Mouse (Mus musculus): ENCODE data around the gene Exoc1. TPM values are rescaled to one million over a fixed set of nuclear protein-coding genes. Genes with fewer than 3 reads are reported as not detected.

Gene Exoc1
- total RNA-seq, 2 experiments from 2014 or later: 55.4 to 59.9 TPM

DNA sequence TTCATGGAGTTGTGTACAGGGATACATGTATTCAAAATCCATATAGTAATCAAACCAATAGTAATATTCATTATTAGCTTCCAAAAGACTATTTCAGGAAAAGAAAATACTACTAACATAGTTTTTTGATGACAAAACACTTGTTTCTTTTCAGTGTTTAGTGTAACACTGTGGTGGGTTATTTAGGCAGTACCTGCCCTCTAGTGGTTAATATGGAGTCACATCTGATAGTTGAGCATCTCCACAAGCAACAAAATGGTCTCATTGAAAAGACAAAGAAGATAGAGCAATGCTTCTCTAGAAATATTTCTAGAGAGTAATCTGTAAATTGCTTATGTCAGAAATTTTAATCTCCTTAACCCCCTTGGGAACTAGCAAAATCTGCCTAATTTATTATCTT lies 11.7 kb downstream of the Exoc1 start:
- peak; percentile 79 for TF ChIP-seq CTCF (IDR thresholded peaks at IDR 0.05)
- H3K27ac ChIP-seq: peak overlapping the region; percentile 66; the same call in 1 of the 2 replicates
- intact Hi-C loops (cut with DNase I): loop anchor here (2.0 to 10.0 kb wide), 4 partner anchors 236 to 679 kb away; partner anchors contain the start of genes Clock and Srd5a3
- no peak overlapping the region for H3K4me3 ChIP-seq
- DNase-seq (ENCODE audit: extremely low spot score in 1 of 2, low spot score in 2 of 2): no peak

- no peak overlapping the region for H3K4me3 ChIP-seq
- no peak for TF ChIP-seq CTCF (IDR thresholded peaks at IDR 0.05)
- H3K27ac ChIP-seq: no peak overlapping the region
- DNase-seq (ENCODE audit: extremely low spot score in 1 of 2, low spot score in 2 of 2): no peak
- intact Hi-C loops (cut with DNase I): loop anchor here (5.0 to 10.0 kb wide), 3 partner anchors 298 to 681 kb away; partner anchors contain the start of gene Srd5a3
Measured at GRCm38 (mm10) chr5:76543200-76543599, 14.1 kb downstream of the Exoc1 start.

DNA sequence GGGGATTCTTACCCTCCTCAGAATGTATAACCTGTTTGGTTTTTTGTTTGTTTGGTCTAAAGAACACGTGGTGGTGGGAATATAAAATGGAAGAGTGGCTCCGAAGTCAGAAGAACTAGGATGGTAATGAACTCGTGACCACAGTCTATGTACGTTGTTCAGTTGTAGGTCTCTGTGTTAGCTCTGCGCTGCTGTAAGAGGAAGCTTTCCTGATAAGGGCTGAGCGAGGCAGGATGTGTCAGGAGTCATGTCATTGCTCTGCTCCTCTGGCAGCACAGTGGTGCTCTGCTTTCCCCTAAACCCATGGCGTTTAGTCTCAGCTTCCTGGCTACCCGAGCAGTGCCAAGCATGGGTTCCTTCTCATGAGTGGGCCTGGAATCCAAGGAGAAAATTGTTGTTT lies 21.3 kb downstream of the Exoc1 start:
- intact Hi-C loops (cut with DNase I): no loop called here
- Histone ChIP-seq H3K4me3 (no peak overlapping the region), H3K27ac (no peak overlapping the region)
- no peak for TF ChIP-seq CTCF (IDR thresholded peaks at IDR 0.05)
- DNase-seq (ENCODE audit: extremely low spot score in 1 of 2, low spot score in 2 of 2): no peak

DNA sequence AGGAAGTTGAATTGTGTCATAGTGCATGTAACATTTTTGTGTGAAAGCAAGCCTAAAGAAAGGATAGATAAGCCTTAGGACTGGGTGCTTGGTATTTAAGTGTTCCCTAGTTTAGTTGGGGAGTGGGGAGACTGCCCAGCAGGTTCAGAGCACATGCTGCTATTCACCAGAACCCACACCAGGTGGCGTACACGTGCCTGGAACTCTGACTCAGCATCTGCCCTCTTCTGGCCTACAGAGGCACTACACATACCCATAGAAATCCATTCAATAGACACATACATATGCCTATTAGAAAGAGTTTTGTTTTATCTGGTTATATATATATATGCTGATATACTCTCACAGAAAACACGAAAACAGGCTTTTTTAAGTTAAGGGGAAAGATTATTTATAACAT lies 36.2 kb downstream of the Exoc1 start:
- intact Hi-C loops (cut with DNase I): loop anchor here (2.0 kb wide), 1 partner anchor 277 kb away; no protein-coding TSS in a partner anchor
- Histone ChIP-seq H3K27ac (no peak overlapping the region), H3K4me3 (no peak overlapping the region)
- peak; percentile 49 to 62 for DNase-seq (ENCODE audit: extremely low spot score in 1 of 2, low spot score in 2 of 2)
- peak; percentile 95 for TF ChIP-seq CTCF (IDR thresholded peaks at IDR 0.05)

- no peak overlapping the region for H3K4me3 ChIP-seq
- DNase-seq (ENCODE audit: extremely low spot score in 1 of 2, low spot score in 2 of 2): no peak
- intact Hi-C loops (cut with DNase I): no loop called here
- TF ChIP-seq CTCF (IDR thresholded peaks at IDR 0.05): no peak; the same call in 1 of the 2 replicates
- H3K27ac ChIP-seq: no peak overlapping the region
Measured at GRCm38 (mm10) chr5:76574251-76574650, 45.1 kb downstream of the Exoc1 start.

GRCm38 (mm10) chr5:76577026-76577425 lies 47.9 kb downstream of the Exoc1 start:
- Histone ChIP-seq H3K27ac (no peak overlapping the region), H3K4me3 (no peak overlapping the region)
- TF ChIP-seq CTCF (IDR thresholded peaks at IDR 0.05): no peak
- intact Hi-C loops (cut with DNase I): no loop called here
- no peak for DNase-seq (ENCODE audit: extremely low spot score in 1 of 2, low spot score in 2 of 2)

GRCm38 (mm10) chr5:76585378-76585777 lies 56.3 kb downstream of the Exoc1 start:
- no peak for DNase-seq (ENCODE audit: extremely low spot score in 1 of 2, low spot score in 2 of 2)
- no peak for TF ChIP-seq CTCF (IDR thresholded peaks at IDR 0.05)
- intact Hi-C loops (cut with DNase I): loop anchor here (10.0 kb wide), 1 partner anchor 179 kb away; no protein-coding TSS in a partner anchor
- H3K4me3 ChIP-seq: no peak overlapping the region
- H3K27ac ChIP-seq: no peak overlapping the region

DNA sequence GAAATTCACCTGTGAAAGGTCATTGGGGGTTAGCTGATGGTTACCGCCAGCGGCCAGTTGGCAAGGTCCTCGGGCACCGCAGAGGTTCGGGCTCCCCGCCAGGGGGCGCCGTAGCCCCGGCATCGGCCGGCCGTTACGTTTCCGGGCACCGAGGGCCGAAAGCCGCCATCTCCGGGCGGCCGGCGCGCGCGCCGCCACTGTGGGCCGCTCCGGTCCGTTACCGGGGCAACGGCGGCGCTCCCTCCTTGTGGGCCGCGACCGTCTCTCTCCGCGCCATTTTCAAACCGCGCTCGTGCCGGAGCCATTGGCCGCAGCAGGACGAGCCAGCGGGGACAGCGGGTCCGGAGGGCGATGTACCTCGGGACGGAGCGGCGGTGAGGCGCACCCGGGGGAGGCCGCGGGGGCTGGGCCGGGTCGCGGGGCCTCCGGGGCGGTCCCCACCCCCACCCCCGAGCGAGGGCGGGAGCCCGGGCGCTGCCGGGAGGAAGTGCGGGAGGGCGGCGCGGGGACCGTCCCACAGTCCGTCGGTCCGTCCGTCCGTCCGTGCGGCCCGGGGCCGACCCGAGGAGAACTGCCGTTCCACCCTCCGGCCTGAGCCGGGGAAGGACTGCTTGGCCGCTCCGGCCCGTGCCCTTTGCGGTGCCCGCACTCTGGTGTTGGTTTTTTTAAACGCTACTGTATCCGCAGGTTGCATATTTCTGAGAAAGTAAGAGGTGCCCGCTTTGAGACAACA lies 59.6 kb downstream of the Exoc1 start, which contains the start of gene Cep135:
Cep135 (plus strand) TSS at position 148 of the 733 bp plus-strand sequence.
- H3K4me3 ChIP-seq: peak within 1 kb of the TSS; percentile 74
- TF ChIP-seq CTCF (IDR thresholded peaks at IDR 0.05): peak; percentile 94
- intact Hi-C loops (cut with DNase I): loop anchor here (1.0 to 10.0 kb wide), 4 partner anchors 60 to 255 kb away; partner anchors contain the start of genes C530008M17Rik and Exoc1
- peak within 1 kb of the TSS; percentile 71 for H3K27ac ChIP-seq
- DNase-seq (ENCODE audit: extremely low spot score in 1 of 2, low spot score in 2 of 2): peak; percentile 87

DNA sequence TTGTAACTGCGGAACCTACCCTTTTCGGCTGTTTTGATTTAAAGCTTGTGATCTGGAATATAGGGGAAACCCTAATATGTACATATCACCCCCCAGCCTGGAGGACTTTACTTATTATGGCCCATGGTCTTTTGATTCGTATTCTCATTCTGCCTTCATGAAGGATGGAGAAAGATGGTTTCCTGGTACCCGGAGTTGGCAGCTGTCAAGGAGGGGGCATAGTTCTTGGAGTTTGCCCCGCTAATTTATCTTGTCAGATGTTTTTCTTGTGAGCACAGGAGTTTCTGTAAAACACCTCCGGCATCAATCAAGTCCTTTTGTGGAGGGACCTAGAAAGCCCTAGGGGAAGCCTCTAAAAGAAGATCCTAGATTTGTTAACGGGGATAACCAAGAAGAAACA lies 60.2 kb downstream of the Exoc1 start:
- TF ChIP-seq CTCF (IDR thresholded peaks at IDR 0.05): no peak
- H3K27ac ChIP-seq: peak overlapping the region; percentile 71
- peak overlapping the region; percentile 74 for H3K4me3 ChIP-seq
- no peak for DNase-seq (ENCODE audit: extremely low spot score in 1 of 2, low spot score in 2 of 2)
- intact Hi-C loops (cut with DNase I): loop anchor here (2.0 to 10.0 kb wide), 3 partner anchors 61 to 175 kb away; partner anchors contain the start of genes C530008M17Rik and Exoc1

DNA sequence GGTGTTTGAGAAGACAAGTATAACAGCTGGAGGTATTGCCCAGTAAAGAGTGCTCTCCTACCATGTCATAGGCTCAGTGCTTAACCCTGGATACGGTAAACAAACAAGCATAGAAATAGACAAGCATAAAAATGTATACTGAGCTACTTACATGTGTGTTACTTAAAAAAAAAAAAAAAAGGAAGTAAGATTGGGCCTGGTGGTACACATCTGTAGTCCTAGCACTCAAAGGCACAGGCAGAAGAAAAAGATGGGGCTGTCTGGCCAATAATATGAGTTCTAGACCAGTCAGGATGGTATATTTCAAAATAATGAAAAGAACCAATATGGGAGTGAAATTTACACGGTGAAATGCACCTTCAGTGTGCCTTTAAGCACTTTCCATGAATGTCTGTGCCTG lies 60.9 kb downstream of the Exoc1 start:
- intact Hi-C loops (cut with DNase I): no loop called here
- no peak for DNase-seq (ENCODE audit: extremely low spot score in 1 of 2, low spot score in 2 of 2)
- H3K27ac ChIP-seq: no peak overlapping the region
- H3K4me3 ChIP-seq: no peak overlapping the region
- TF ChIP-seq CTCF (IDR thresholded peaks at IDR 0.05): no peak

GRCm38 (mm10) chr5:76591885-76592284 lies 62.8 kb downstream of the Exoc1 start:
- intact Hi-C loops (cut with DNase I): no loop called here

GRCm38 (mm10) chr5:76609702-76610370 lies 80.7 kb downstream of the Exoc1 start:
- no peak for DNase-seq (ENCODE audit: extremely low spot score in 1 of 2, low spot score in 2 of 2)
- no peak for TF ChIP-seq CTCF (IDR thresholded peaks at IDR 0.05)
- intact Hi-C loops (cut with DNase I): no loop called here
- H3K4me3 ChIP-seq: no peak overlapping the region
- H3K27ac ChIP-seq: no peak overlapping the region

More at GRCm38 (mm10) chr5:76591885-76592284, 62.8 kb downstream of the Exoc1 start:
- H3K27ac ChIP-seq: no peak overlapping the region
- TF ChIP-seq CTCF (IDR thresholded peaks at IDR 0.05): no peak
- DNase-seq (ENCODE audit: extremely low spot score in 1 of 2, low spot score in 2 of 2): no peak
- no peak overlapping the region for H3K4me3 ChIP-seq

Data from left cerebral cortex, adult 2 months (tissue).